Mouse (Mus musculus) gastrocnemius, postnatal 4 days (tissue): ENCODE data around the gene Smarca2. TPM values are rescaled to one million over a fixed set of nuclear protein-coding genes. Genes with fewer than 3 reads are reported as not detected.

Experiments used
- DNase-seq, 2 experiments: peaks; one replicate each; pipeline ENCODE4 v3.0.0; 2021 to 2022; ENCODE audit warnings: low spot score in 2 of 2, mixed read lengths in 2 of 2
- total RNA-seq, 2 experiments: library from RNA; stranded (reverse); gene quantifications; 2 replicates each; pipeline ENCODE4 v1.2.3; 2021

Smarca2 gene
- total RNA-seq, 2 experiments from 2014 or later, result 63.8 to 75.7 TPM

- DNase-seq, result no peak
These were observed 141.4 kb downstream of the Smarca2 start for GRCm38 (mm10) chr19:26746290-26746689.

GRCm38 (mm10) chr19:26746709-26747467 lies 142.0 kb downstream of the Smarca2 start:
- DNase-seq, result no peak

GRCm38 (mm10) chr19:26747571-26748539 lies 143.0 kb downstream of the Smarca2 start:
- DNase-seq, result peak in 1 of 2 experiments; percentile 61

- DNase-seq, result no peak
These were observed 143.8 kb downstream of the Smarca2 start for GRCm38 (mm10) chr19:26748676-26749075.

- DNase-seq, result no peak
These were observed 144.7 kb downstream of the Smarca2 start for GRCm38 (mm10) chr19:26749427-26750137.

- no peak for DNase-seq
These were observed 147.8 kb downstream of the Smarca2 start for GRCm38 (mm10) chr19:26752611-26753163.

GRCm38 (mm10) chr19:26753266-26753872 lies 148.5 kb downstream of the Smarca2 start:
- no peak for DNase-seq

- DNase-seq, result no peak
These were observed 149.4 kb downstream of the Smarca2 start for GRCm38 (mm10) chr19:26754016-26754794.

- no peak for DNase-seq
These were observed 151.1 kb downstream of the Smarca2 start for GRCm38 (mm10) chr19:26755991-26756390.

- no peak for DNase-seq
These were observed 151.5 kb downstream of the Smarca2 start for GRCm38 (mm10) chr19:26756399-26756798.

GRCm38 (mm10) chr19:26758156-26758555 lies 153.3 kb downstream of the Smarca2 start:
- no peak for DNase-seq

GRCm38 (mm10) chr19:26758620-26759019 lies 153.8 kb downstream of the Smarca2 start:
- DNase-seq, result no peak

GRCm38 (mm10) chr19:26759295-26759694 lies 154.4 kb downstream of the Smarca2 start:
- DNase-seq, result no peak

GRCm38 (mm10) chr19:26761257-26761656 lies 156.4 kb downstream of the Smarca2 start:
- DNase-seq, result no peak

GRCm38 (mm10) chr19:26765483-26765882 lies 160.6 kb downstream of the Smarca2 start:
- no peak for DNase-seq

GRCm38 (mm10) chr19:26767454-26767853 lies 162.6 kb downstream of the Smarca2 start:
- no peak for DNase-seq

GRCm38 (mm10) chr19:26767941-26768340 lies 163.1 kb downstream of the Smarca2 start:
- DNase-seq, result no peak

GRCm38 (mm10) chr19:26768846-26769245 lies 164.0 kb downstream of the Smarca2 start:
- DNase-seq, result no peak

- DNase-seq, result no peak
These were observed 165.0 kb downstream of the Smarca2 start for GRCm38 (mm10) chr19:26769609-26770500.
